Mouse (Mus musculus) neural tube, embryonic 11.5 days (tissue): ENCODE results near the gene Gpx3. TPM values are rescaled to one million over a fixed set of nuclear protein-coding genes. Genes with fewer than 3 reads are reported as not detected.

Source experiments
- ATAC-seq: fragments of 200-750 bp; cut with Nextera tagmentation; 2 replicates; pipeline ENCODE4 v1.8.0; 2017; ENCODE audit warnings: moderate number of reproducible peaks, mild to moderate bottlenecking, moderate TSS enrichment, moderate library complexity; ENCODE audit not compliant: insufficient read depth, low FRiP score, low TSS enrichment
- DNase-seq: peaks from one replicate; pipeline ENCODE4 v3.0.0-alpha.2; 2015; ENCODE audit warnings: low spot score
- H3K27ac ChIP-seq: fragments of 300-500 bp; sonication (generic); 2 replicates; pipeline ENCODE4 v1.5.1; 2014; ENCODE audit warnings: low read depth, mild to moderate bottlenecking, low read length
- H3K27me3 ChIP-seq: fragments of 300-500 bp; sonication (generic); 2 replicates; pipeline ENCODE4 v1.6.1; 2014; ENCODE audit warnings: mild to moderate bottlenecking, low read length, mixed read lengths; ENCODE audit not compliant: control insufficient read depth, insufficient read depth
- H3K36me3 ChIP-seq: fragments of 300-500 bp; sonication (generic); 2 replicates; pipeline ENCODE4 v1.6.1; 2014; ENCODE audit warnings: mild to moderate bottlenecking, low read length, moderate library complexity, mixed read lengths; ENCODE audit not compliant: control insufficient read depth, insufficient read depth
- H3K4me1 ChIP-seq: fragments of 300-500 bp; sonication (generic); 2 replicates; pipeline ENCODE4 v1.6.1; 2014; ENCODE audit warnings: low read length, mixed read lengths; ENCODE audit not compliant: control insufficient read depth, insufficient read depth
- H3K4me2 ChIP-seq: fragments of 300-500 bp; sonication (generic); 2 replicates; pipeline ENCODE4 v1.6.1; 2014; ENCODE audit warnings: low read depth, mild to moderate bottlenecking, moderate library complexity
- H3K4me3 ChIP-seq: fragments of 300-500 bp; sonication (generic); 2 replicates; pipeline ENCODE4 v1.5.1; 2014; ENCODE audit warnings: low read depth, low read length
- H3K9ac ChIP-seq: fragments of 300-500 bp; sonication (generic); 2 replicates; pipeline ENCODE4 v1.6.1; 2014; ENCODE audit warnings: mild to moderate bottlenecking, low read length
- H3K9me3 ChIP-seq: fragments of 300-500 bp; sonication (generic); 2 replicates; pipeline ENCODE4 v1.6.1; 2016; ENCODE audit warnings: low read length; ENCODE audit not compliant: control insufficient read depth
- WGBS: fragments of 180-500 bp; shearing (Covaris S2); extraction: QIAGEN DNeasy Blood & Tissue Kit; methylation state at CpG from one replicate; pipeline ENCODE4 v1.1.7; 2014; 5-methylcytosine and 5-hydroxymethylcytosine counted together
- polyA plus RNA-seq: library from polyadenylated mRNA; unstranded; fragments of >200 nt; fragmentation: Nextera tagmentation; extraction: Ambion mirVana; gene quantifications from 2 replicates; pipeline ENCODE4 v1.2.1, GENCODE M21; 2014

The Gpx3 gene
- polyA plus RNA-seq, 1 experiment from 2014 or later = 109 TPM

DNA sequence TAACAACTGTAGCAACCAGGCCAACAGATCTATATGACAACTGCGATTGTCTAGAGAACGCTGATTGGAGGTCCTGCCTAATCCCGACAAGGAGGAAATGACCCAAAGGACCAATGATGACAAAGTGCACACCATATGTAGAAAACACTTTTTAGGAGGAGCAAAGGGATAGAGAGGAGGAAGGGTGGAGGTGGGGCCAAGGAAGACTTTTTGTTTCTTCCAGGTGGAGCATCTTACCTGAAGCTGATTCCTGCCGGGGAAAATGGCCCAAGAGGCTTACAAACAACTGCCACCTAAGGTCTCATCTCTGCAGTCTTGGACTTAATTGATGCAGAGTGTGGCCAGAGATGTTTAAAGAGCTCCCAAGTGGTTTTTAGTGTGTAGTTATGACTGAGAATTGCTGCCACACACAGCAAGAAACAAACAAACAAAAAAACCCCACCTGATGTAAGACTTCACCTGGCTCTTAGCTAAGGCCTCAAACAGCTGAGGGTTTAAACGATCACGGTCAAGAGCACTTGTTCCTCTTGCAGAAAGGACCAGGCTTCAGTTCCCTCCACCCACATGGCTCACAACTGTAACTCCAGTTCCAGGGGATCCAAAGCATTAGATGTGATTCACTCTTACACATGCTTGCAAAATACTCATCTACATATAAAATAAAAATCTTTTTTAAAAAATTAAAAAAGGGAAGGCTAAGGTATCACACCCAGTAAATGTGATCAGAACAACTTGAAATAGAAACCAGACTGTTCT, 36.7 kb upstream of the Gpx3 start:
- ATAC-seq = no peak
- Histone ChIP-seq H3K4me2 (peak overlapping the region; percentile 46), H3K36me3 (no peaks in the 10 kb centered on the region; the same call in 1 of the 2 replicates), H3K9me3 (no peaks in the 10 kb centered on the region), H3K9ac (peak overlapping the region; percentile 98), H3K27ac (peak overlapping the region; percentile 71), H3K4me1 (peaks cover 4% of the 10 kb centered on the region; the same call in 1 of the 2 replicates), H3K27me3 (no peaks in the 10 kb centered on the region), H3K4me3 (peak overlapping the region; percentile 89)
- 77% methylated on average over 6 of the region's 6 CpGs for WGBS
- DNase-seq = no peak

GRCm38 (mm10) chr11:54866119-54867048, 35.9 kb upstream of the Gpx3 start, which contains the start of gene Hint1:
Hint1 (plus strand) TSS chr11:54866383.
- Histone ChIP-seq H3K36me3 (peaks cover 3% of the 10 kb centered on the region), H3K27ac (peak within 1 kb of the TSS; percentile 71), H3K27me3 (no peaks in the 10 kb centered on the region), H3K9me3 (no peaks in the 10 kb centered on the region), H3K4me1 (peaks cover 4% of the 10 kb centered on the region; the same call in 1 of the 2 replicates), H3K9ac (peak within 1 kb of the TSS; percentile 98), H3K4me3 (peak within 1 kb of the TSS; percentile 89), H3K4me2 (peak within 1 kb of the TSS; percentile 46)
- DNase-seq (peak; percentile 95), ATAC-seq (peak; percentile 79)
- under 1% methylated on average over 107 of the region's 107 CpGs for whole genome bisulfite sequencing

GRCm38 (mm10) chr11:54867049-54867385, 35.2 kb upstream of the Gpx3 start:
- Histone ChIP-seq H3K36me3 (peaks cover 7% of the 10 kb centered on the region), H3K9me3 (no peaks in the 10 kb centered on the region), H3K9ac (peak overlapping the region; percentile 98), H3K4me1 (peaks cover 4% of the 10 kb centered on the region; the same call in 1 of the 2 replicates), H3K4me3 (peak overlapping the region; percentile 89), H3K27ac (peak overlapping the region; percentile 71; the same call in 1 of the 2 replicates), H3K27me3 (no peaks in the 10 kb centered on the region), H3K4me2 (peak overlapping the region; percentile 46)
- ATAC-seq = no peak
- 3% methylated on average over 5 of the region's 5 CpGs for WGBS
- no peak for DNase-seq

GRCm38 (mm10) chr11:54867903-54868434, 34.3 kb upstream of the Gpx3 start:
- Histone ChIP-seq H3K9me3 (no peaks in the 10 kb centered on the region), H3K4me2 (peak overlapping the region; percentile 46), H3K27me3 (no peaks in the 10 kb centered on the region), H3K36me3 (peaks cover 10% of the 10 kb centered on the region), H3K27ac (no peak overlapping the region), H3K4me3 (peak overlapping the region; percentile 89; the same call in 1 of the 2 replicates), H3K4me1 (peaks cover 4% of the 10 kb centered on the region; the same call in 1 of the 2 replicates), H3K9ac (no peak overlapping the region)
- 93% methylated on average over 3 of the region's 3 CpGs for WGBS
- DNase-seq = no peak
- no peak for ATAC-seq

DNA sequence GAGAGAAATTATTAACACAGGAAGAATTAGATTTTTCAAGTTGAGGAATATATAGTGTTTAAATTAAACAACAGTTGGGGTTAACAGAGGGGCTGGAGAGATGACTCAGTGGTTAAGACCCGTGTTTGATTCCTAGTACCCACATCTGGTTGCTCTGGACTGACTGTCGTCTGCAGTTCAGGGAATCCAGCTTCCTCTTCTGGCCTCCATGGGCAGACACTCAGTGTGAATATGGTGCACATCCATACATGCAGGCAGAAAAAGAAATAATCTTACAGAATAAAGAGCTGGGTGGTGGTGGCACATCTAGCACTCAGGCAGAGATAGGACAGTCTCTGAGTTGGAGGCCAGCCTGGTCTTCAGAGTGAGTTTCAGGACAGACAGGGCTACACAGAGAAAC, 33.8 kb upstream of the Gpx3 start:
- Histone ChIP-seq H3K36me3 (peaks cover 11% of the 10 kb centered on the region), H3K4me2 (no peak overlapping the region; the same call in 1 of the 2 replicates), H3K27me3 (no peaks in the 10 kb centered on the region), H3K4me3 (no peak overlapping the region), H3K9me3 (no peaks in the 10 kb centered on the region), H3K27ac (no peak overlapping the region), H3K9ac (no peak overlapping the region), H3K4me1 (peaks cover 4% of the 10 kb centered on the region; the same call in 1 of the 2 replicates)
- ATAC-seq (no peak), DNase-seq (no peak)
- 84% methylated on average over 2 of the region's 2 CpGs for WGBS

GRCm38 (mm10) chr11:54869318-54869717, 32.9 kb upstream of the Gpx3 start:
- H3K9ac ChIP-seq = no peak overlapping the region
- peaks cover 4% of the 10 kb centered on the region; the same call in 1 of the 2 replicates for H3K4me1 ChIP-seq
- H3K27me3 ChIP-seq = no peaks in the 10 kb centered on the region
- H3K4me3 ChIP-seq = no peak overlapping the region
- H3K36me3 ChIP-seq = peaks cover 16% of the 10 kb centered on the region
- no peak overlapping the region for H3K27ac ChIP-seq
- 84% methylated on average over 3 of the region's 3 CpGs for WGBS
- H3K4me2 ChIP-seq = no peak overlapping the region
- ATAC-seq = no peak
- DNase-seq = no peak
- H3K9me3 ChIP-seq = no peaks in the 10 kb centered on the region

DNA sequence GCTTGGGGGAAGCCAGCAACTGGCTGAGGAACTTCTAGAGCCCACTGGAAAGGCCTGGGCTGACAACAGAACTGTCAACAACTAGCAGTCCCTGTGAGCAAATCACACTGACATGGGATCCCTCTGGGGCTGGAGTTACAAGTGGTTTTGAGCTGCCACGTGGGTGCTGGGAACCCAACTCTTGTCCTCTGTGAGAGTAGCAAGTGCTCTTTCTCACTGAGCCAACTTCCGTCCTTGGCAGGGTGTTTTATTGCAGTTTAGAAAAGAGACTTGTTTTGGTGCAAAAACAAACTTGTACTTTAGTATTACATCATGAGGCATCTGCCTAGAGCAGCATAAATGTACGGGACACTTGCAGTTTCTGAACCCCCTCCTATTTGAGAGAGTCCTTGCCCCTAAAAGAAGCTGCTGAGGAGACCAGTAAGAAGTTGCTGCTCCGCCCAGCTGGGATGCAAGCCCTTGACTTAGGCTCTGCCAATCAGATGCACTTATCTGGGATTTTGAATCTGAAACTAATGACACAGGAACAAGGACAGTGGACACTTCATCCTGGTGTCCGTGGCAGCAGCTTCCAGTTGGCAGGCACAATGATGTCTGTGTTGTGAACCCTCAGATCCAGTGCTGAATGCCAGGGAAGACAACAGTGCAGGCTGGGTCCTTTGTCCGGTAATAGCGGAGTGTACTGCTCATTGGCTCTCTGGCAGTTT, 30.3 kb upstream of the Gpx3 start:
- ATAC-seq = no peak
- Histone ChIP-seq H3K27me3 (no peaks in the 10 kb centered on the region), H3K4me3 (no peak overlapping the region), H3K36me3 (peaks cover 17% of the 10 kb centered on the region), H3K4me2 (no peak overlapping the region), H3K9me3 (no peaks in the 10 kb centered on the region), H3K9ac (no peak overlapping the region), H3K4me1 (peaks cover 4% of the 10 kb centered on the region; the same call in 1 of the 2 replicates), H3K27ac (no peak overlapping the region)
- DNase-seq = no peak
- WGBS = 82% methylated on average over 7 of the region's 7 CpGs

DNA sequence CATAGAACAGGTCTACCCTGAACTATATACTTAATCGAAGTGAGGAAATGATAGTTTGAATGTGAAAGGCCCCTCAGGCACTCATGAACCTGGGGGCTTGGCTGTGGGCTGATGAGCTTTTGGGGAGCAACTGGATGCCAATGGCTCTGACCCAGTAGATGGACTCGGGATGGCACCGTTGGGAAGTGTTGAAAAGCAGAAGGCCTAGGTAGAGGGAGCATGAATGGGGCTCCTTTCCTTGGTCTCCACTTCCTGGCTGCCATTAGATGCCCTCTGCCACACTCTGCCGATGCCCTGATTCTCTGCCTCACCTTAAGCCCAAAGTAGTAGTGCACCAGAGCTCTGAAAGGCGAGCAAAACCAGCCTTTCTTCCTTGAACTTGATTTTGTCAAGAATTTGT, 26.2 kb upstream of the Gpx3 start:
- WGBS = 88% methylated on average over 5 of the region's 5 CpGs
- no peak overlapping the region for H3K27ac ChIP-seq
- H3K36me3 ChIP-seq = peaks cover 17% of the 10 kb centered on the region
- H3K9ac ChIP-seq = no peak overlapping the region
- DNase-seq (no peak), ATAC-seq (no peak)
- H3K9me3 ChIP-seq = no peaks in the 10 kb centered on the region
- H3K4me2 ChIP-seq = no peak overlapping the region
- H3K4me3 ChIP-seq = no peak overlapping the region
- no peaks in the 10 kb centered on the region for H3K27me3 ChIP-seq
- no peaks in the 10 kb centered on the region for H3K4me1 ChIP-seq
